Mouse (Mus musculus) gastrocnemius, postnatal 25 days (tissue): Measurements from ENCODE around the gene Muc2. TPM values are rescaled to one million over a fixed set of nuclear protein-coding genes. Genes with fewer than 3 reads are reported as not detected.
"Not testable (repeated sequence)": the region's sequence is repeated elsewhere in the genome, so short reads cannot be mapped to it uniquely, and the experiment has no call there.

ENCODE experiments used
- DNase-seq: peaks from one replicate; pipeline ENCODE4 v3.0.0; 2022
- long read RNA-seq, 2 experiments: library from polyadenylated mRNA; stranded (forward); transcript quantifications; one replicate each; pipeline ENCODE4 v2.0.0; 2021
- total RNA-seq, 2 experiments: library from RNA; stranded (reverse); gene quantifications; 1 replicate in 1 of 2; 2 replicates in 1 of 2; pipeline ENCODE4 v1.2.3; 2021

Gene Muc2
- total RNA-seq, result under 1 TPM in 1 of 2 experiments, not detected in 1; 0.10 TPM
- long read RNA-seq, experiment 1, result 0 reads
- long read RNA-seq, experiment 2, result 0 reads

GRCm38 (mm10) chr7:141690040-141690439 lies at the start of gene Muc2:
Gene Muc2, plus strand, starts transcription at chr7:141690340.
- no peak for DNase-seq

- no peak for DNase-seq
Measured at GRCm38 (mm10) chr7:141642375-141642774, 47.8 kb upstream of the Muc2 start.

DNA sequence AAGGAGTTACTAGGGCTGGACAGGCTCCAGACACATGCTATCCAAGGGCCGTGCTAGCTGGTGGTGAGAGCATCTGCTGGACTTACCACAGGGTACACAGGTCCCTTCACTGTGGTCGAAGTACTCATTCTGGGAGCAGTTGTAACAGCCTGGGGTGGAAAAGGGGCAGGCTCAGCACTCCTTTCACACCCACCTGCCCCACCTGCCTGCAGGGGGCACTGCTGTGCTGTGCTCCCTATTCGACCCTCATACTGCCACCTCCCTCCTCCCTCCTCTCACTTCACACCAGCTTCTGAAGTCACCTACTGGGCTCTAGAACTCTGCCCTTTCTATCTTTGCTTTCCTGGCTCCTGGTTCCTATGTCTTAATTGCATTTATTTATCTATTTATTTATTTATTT lies 47.0 kb upstream of the Muc2 start:
- no peak for DNase-seq

- no peak for DNase-seq
Measured at GRCm38 (mm10) chr7:141647083-141647482, 43.1 kb upstream of the Muc2 start.

DNA sequence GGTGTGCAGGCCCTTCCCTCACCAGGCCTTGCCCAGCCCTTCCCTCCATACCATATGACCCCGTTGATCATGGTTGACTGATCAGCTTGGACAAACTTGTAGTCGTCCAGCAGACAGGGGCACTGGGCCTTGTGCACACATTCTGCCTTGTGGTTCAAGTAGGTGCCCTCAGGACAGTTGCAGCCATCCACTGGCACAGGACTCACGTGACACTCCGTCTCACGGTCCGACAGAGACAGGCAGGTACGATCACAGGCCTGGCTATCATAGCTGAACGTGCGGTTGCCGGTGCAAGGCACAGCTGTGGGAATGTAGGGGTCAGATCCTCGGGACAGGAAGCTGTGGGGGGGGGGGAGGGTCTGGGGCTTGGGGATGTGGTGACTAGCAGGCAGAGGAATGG lies 42.3 kb upstream of the Muc2 start:
- no peak for DNase-seq

DNA sequence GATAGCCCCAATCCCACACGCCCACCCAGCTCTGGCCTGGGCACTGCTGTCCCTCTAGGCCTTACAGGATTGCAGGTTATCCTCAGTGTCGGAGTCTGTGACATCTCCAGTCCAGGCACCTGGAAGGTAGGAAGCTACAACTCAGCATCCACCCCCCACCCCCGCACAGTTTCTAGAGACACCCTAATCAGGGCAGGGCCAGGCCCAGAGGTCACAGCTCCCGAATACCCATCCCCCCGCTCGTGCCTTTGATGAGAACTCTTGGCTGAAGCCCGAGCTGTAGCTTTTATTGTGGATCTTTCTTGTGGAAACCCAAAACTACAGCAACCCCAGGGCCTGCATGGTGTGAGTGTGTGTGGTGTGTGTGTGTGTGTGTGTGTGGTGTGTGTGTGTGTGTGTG lies 37.9 kb upstream of the Muc2 start:
- no peak for DNase-seq

- DNase-seq, result no peak
Measured at GRCm38 (mm10) chr7:141660346-141660745, 29.8 kb upstream of the Muc2 start.

GRCm38 (mm10) chr7:141661481-141661880 lies 28.7 kb upstream of the Muc2 start:
- DNase-seq, result no peak

DNA sequence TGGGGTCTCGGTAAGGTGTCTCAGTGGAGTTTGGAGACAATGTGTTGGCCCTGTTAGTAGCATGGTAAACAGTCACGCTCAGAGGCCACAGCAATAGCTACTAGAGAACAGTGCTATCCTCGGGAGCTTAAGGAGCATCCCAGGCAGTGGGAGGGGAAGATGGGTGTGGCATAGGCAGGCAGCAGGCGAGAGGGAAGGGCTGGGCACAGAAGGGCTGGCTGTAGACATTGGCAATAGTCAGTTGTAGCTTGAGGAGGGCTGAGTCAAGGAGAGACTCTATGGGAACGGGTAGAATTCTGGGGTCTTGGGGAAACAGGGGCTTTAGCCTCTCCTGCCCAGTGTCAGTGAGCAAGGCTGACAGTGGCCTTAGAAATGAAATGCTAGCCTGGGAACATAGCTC lies 27.9 kb upstream of the Muc2 start:
- DNase-seq, result no peak

GRCm38 (mm10) chr7:141666190-141666589 lies 23.9 kb upstream of the Muc2 start:
- DNase-seq, result no peak

DNA sequence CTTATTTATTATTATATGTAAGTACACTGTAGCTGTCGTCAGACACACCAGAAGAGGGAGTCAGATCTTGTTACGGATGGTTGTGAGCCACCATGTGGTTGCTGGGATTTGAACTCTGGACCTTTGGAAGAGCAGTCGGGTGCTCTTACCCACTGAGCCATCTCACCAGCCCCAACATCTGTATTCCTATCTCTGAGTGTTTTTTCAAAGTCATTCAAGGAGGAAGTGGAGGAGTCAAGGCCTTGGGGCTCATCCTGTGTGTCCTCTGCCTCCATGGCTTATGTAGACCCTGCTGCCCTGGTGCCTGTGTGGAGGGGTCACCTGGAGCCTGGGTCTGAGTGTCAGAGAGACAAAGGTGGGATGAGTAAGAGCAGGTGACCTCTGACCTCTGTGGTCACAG lies 21.0 kb upstream of the Muc2 start:
- DNase-seq, result not testable (repeated sequence)

GRCm38 (mm10) chr7:141670999-141671398 lies 19.1 kb upstream of the Muc2 start:
- DNase-seq, result no peak

DNA sequence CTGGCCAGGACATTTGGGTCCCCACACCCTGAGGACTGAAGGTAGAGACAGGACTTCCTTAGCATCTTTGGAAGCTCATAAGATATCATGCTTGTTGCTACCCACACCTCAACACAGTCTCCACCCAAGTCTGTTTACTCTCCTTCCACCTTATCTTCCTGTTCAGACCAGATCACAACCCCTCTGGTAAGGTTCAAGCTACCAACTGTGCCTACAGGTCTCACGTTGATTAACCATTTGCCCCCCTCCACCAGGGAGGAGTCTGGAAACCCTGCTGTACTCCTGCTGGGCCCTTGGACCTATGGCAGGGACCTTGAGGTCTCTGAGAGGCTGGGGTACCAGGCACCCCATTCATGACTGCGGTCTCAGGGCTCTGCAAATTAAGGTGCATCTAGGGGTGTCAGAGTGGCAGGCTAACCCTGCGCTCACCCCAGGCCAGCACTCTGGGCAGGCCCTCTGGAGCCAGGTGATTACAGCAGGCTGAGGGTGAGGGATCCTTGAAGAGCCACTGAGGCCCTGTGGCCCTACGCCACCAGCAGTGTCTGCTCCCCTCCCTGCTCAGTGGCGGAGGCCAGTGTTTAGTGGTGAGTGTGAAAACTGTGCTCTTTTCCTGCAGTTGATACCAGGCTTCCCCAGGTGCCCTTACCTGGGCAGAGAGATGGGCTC lies 18.4 kb upstream of the Muc2 start:
- no peak for DNase-seq

- DNase-seq, result no peak
Measured at GRCm38 (mm10) chr7:141678922-141679321, 11.2 kb upstream of the Muc2 start.

GRCm38 (mm10) chr7:141687330-141687729 lies 2.8 kb upstream of the Muc2 start:
- no peak for DNase-seq

DNA sequence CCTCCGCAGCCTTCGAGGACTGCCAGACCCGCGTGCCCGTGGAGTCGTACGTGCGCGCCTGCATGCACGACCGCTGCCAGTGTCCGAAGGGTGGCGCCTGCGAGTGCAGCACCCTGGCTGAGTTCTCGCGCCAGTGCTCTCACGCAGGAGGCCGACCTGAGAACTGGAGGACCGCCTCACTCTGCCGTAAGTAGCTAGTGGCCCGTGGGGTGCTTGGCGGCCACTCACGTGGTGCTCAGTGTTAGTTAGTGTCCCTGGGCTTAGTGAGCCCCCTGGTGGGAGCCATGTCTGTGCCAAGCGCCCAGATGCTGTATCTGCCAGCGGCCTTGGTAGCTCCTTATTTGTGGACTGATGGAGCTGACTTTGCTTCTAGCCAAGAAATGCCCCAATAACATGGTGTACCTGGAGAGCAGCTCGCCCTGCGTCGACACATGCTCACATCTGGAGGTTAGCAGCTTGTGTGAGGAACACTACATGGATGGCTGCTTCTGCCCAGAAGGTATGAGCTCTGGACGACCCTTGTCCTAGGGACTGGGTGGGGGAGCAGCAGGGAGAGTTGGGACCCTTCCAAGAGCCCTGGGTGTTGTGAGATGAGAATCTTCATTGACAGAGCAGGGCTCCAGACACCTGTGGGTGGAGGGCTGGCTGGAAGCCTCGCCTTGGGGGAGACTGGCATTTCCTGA lies 3.6 kb downstream of the Muc2 start:
- DNase-seq, result no peak

GRCm38 (mm10) chr7:141694274-141694639 lies 4.1 kb downstream of the Muc2 start:
- no peak for DNase-seq

DNA sequence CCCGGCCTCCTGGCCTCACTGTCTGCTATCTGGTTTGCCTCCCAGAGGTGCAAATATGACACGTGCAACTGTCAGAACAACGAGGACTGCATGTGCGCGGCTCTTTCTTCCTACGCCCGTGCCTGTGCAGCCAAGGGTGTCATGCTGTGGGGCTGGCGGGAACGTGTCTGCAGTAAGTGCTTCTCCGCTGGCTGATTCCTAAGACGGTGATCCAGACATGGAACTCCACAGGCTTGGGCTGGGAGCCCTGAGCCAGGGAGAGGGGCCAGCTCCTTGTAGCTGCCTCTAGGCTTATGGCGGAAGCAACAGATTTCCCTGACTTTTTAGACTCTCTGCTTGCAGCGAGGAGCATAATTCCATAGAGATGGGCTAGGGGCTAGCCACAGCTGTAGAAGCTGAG lies 6.4 kb downstream of the Muc2 start:
- DNase-seq, result no peak

DNA sequence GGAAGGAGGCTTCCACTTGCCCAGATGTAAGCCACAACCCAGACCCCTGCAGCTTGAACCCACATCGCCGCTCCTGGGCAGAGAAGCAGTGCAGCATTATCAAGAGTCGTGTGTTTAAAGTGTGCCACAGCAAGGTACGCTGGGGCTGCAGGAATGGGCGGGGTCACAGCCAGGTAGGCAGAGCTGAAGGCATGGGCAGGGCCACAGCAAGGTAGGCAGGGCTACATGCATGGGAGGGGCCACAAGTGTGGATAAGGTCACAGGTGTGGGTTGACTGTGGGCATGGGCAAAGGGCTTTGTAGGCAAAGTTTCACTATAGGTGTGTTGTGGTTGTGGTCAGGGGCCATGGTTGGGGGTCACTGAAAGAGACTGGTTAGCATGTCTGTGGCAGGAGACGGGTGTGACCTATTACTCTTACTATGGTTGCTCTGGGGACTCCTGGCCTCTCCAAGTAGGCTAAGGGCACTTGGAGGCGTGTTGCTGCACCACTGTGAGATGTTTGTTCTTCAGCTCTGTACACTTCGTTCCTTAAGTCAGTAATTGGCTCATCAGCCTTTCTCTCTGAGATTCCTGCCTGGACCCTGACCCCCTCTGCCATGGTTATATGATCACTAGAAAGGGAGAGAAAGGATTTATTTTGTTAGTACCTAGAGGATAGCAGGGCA lies 9.5 kb downstream of the Muc2 start:
- DNase-seq, result no peak

GRCm38 (mm10) chr7:141747451-141748100 lies 57.4 kb downstream of the Muc2 start:
- no peak for DNase-seq

DNA sequence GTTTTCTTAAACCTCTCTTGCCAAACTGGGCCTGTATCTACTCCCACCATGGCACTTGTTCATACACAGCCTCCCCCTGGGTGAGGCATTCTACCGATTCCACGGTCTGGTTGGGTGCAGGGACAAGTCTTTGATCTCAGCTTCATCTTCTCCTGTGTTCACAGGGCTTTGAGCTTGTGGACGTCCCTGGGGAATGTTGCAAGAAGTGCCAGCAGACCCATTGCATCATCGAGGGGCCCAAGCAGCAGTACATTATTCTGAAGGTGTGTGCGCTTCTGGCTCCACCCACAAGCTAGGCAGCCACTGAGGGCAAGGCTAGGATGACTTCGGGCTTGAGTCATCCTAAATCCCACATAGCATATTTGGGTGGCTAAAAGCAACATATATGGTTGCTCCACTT lies 62.4 kb downstream of the Muc2 start:
- DNase-seq, result no peak

DNA sequence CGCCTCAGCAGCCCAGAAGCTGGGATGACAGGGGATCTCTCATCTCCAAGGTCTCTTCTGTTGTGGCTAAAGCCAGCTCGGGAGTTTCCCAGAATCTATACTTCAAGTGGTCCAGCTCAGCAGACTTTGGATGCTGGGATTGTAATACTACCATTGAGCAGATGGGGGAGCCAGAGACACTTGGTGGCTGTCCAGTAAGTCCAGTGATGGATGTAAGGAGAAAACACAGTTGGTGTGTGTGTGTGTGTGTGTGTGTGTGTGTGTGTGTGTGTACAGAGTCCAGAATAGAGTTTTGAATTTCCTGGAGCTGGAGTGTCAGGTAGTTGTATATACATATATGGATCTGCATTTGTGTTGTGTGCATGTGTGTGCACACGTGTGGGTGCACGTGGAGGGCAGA lies 65.7 kb downstream of the Muc2 start:
- no peak for DNase-seq

GRCm38 (mm10) chr7:141758291-141758690 lies 68.2 kb downstream of the Muc2 start:
- no peak for DNase-seq
